Mouse (Mus musculus) telencephalon, adult 2 months (tissue): ENCODE data around the gene 4931406P16Rik.
"Not testable (repeated sequence)": the region's sequence is repeated elsewhere in the genome, so short reads cannot be mapped to it uniquely, and the experiment has no call there.

Experiments used
- DNase-seq: peaks from one replicate; pipeline ENCODE4 v3.0.0-alpha.2; 2011; ENCODE audit warnings: low read depth, low spot score

The 4931406P16Rik gene

DNA sequence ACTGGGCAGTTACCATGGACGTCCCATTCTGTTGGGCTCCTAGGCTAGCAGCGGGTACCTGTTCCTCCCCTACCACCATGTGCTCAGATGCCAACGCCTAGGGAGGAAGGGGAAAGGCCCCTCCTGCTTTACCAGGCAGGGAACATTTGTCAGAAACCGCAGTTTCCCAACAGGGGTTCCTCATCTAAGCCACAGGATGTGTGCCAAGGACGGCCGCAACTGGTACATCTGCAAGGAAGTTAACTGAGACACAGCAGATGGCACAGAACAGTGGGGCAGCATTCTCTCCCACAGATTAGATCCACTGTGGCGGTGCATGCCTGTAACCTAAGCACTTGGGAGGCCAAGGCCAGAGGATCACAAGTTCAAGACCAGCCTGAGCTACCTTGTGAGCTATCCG lies 98.7 kb downstream of the 4931406P16Rik start:
- DNase-seq, result no peak

DNA sequence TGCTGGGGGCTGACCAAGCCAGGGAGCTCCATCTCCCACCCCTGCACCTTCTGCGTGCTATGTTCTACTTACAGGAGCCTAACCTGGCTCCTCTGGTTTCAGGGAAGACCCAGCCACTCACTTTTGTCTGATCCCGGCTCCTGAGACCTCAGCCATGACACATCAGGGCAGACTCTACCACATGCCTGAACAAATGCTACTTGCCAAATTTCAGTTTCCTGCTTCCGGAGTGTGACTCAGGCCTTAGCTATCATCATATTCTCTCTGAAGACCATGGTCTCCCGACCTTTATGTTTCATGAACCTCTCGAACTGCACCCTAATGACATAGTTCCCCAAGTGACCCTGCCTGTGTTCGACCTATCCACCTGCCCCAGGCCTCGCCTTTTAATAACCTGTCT lies 100.1 kb downstream of the 4931406P16Rik start:
- no peak for DNase-seq

DNA sequence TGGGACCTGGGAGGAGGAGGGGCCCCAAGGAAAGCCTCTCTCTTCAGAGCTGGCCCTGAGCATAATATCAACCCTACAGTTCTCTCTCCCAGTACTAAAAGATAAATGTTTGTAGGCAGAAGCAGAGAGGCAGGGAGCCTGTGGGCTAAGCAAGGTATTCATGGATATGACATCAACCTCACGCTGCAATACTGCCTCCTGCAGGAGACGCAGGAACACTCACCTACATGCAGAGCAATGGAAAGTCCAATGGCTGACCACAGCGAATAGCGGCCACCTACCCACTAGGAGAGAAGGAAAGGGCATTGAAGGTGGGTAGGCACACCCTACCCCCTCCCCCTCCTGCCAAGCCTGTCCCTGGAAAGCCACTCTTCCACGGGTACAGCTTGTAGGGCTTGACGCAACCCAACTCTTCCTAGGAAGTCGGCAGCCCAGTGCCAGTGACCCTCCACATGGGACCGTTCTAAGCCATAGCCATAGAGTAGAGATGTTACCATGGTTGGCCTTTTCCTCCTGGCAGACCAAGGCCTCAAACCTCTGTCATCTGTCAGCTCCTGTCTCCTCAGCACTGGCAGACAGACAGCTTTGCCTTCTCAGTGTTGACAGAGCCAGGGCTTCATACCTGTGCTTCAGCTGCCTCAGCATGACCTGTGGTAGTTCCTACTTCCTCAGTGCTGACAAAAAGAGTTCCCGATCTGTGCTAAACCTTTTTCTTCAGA lies 105.2 kb downstream of the 4931406P16Rik start:
- DNase-seq, result no peak

DNA sequence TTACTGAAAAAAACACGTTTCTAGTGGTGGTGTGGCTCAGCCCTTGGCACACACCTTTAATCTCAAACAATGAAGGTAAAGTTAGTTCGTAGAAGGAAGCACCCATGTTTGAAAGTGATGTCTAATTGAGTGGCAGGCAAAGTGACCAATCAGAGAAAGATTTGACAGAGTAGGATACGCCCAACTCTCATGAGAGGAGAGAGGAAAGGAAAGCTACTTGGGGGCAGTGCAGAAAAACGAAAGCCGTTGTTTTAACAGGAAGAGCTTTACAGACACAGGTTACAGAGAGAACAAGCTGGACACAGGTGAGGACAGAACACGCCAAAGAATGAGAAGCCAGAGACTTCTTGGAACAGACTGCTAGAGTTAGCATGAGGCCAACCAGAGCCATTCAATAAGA lies 107.0 kb downstream of the 4931406P16Rik start:
- DNase-seq, result no peak

DNA sequence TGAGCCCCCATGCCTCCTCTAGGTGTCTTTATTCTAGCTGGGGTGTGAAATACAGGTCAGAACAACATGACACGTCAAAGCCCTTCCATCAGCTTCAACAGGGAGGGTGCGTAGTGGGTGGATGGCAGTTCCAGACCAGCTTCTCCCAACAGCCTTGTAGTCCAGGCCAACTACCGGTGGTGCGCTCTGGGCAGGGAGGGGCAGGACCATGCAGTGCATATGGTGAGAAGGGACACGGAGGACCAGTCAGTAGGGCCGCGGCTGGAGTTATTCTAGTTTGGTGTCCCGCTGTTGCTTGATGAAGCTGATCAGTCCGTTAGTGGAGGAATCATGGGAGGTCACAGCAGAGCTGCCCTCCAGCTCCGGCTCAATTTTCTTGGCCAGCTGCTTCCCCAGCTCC lies 111.2 kb downstream of the 4931406P16Rik start:
- not testable (repeated sequence) for DNase-seq

DNA sequence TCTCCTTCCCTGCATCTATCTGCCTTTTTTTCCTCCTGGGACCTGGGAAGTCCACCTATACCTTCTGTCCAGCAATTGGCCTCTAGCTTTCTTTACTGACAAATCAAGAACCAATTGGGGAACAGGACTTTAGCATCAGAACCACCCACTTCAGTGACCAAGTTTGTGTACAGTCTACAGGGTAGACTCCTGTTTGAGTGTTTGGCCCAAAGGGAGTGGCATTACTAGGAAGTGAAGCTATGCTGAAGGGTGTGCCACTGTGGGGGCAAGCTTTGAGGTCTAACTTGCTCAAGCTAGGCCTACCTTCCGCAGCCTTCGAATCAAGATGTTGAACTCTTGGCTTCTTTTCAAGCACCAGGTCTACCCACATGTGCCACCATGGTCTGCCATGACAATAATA lies 112.5 kb downstream of the 4931406P16Rik start:
- DNase-seq, result no peak

DNA sequence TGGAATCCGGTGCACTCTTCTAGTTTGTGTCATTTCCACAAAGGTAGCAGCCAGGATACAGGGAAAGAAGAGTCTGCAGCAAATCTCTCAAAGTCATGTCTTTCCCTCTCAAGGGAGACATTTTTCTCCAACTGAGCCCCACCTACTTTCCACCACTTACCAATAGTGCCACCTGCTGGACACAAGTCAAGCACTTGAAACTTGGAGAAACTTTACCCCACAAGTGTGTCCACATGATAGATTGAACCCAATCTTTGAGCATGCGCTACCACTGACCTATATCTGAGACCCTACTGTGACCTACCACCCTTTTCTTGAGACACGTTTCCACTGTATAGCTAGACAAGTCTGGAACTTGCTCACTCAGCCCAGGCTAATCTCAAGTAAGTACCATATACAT lies 115.0 kb downstream of the 4931406P16Rik start:
- DNase-seq, result no peak

DNA sequence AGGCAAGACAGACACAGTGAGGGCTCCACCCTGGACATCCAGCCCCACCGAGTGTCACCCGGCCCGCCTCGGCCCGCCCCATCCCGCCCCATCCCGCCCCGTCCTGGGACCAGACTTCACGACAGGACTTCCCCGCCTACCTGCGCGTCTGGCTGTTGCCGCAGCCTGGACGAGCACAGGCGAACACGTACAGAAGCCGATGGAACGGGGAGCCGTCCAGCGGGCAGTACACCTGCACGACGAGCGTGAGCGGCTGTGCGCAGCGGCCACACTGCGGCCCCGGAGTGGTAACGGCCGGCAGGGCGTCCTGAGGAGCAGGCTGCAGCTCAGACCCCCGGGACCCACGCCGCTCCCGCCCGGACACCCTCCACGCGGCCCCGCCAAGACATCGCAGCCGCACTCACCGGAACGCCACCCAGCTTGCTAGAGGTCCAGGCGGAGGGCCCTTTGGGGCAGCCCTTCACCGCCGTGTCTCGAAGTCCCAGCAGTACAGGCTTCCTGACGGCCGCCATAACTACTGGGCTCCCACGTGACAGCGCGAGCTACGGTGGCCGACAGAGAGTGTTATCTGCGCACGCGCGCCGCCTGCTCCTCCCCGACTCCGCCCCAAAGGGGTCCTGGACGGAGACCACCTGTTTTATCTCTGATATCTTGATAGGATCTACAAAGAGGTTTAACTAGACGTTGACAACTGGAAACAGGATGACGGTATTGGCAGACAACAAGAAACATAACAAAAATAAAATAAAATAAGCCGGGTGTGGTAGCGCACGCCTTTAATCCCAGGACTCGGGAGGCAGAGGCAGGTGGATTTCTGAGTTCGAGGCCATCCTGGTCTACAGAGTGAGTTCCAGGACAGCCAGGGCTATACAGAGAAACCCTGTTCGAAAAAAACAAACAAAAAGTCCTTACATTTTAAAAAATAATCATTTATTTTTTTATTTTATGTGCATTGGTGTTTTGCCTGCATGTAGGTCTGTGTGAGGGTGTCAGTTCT lies 116.9 kb downstream of the 4931406P16Rik start, which contains the start of gene Pdcd2l:
Pdcd2l (minus strand) TSS at position 530 of the 997 bp plus-strand sequence.
- peak; percentile 69 for DNase-seq

DNA sequence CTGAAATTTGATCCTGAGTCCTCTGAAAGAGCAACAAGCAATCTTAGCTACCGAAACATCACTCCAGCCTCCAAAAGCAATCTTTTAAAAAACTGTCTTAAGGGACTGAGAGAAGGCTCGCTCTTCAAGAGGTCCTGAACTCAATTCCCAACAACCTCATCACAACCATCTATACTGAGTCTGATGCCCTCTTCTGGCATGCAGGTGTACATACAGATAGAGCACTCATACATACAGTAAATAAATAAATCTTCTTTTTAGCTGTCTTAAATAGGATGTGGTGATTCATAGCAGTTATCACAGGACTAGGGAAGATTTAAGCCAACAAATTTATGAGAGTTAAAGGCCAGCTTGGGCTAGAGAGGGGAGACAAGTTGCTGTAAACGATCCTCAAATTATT lies 117.7 kb downstream of the 4931406P16Rik start:
- no peak for DNase-seq

DNA sequence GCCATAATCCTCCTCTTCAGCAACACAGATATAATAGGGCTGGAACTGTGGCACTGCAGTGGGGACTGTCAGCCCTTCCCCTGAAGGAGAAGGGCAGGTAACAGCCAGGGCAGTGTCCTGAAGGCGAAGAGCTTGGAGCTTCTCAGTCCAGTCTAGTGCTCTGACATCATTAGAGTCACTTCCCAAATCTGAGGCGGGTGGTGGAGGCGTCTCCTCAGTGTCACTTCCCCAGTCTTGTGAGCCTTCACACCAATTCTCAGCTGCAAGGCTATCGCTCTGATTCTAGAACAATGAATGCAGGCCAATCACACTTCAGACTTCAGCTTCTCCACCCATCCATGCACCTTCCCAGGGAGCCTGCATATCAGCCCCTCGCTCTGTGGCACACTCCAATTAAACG lies 120.5 kb downstream of the 4931406P16Rik start:
- no peak for DNase-seq

DNA sequence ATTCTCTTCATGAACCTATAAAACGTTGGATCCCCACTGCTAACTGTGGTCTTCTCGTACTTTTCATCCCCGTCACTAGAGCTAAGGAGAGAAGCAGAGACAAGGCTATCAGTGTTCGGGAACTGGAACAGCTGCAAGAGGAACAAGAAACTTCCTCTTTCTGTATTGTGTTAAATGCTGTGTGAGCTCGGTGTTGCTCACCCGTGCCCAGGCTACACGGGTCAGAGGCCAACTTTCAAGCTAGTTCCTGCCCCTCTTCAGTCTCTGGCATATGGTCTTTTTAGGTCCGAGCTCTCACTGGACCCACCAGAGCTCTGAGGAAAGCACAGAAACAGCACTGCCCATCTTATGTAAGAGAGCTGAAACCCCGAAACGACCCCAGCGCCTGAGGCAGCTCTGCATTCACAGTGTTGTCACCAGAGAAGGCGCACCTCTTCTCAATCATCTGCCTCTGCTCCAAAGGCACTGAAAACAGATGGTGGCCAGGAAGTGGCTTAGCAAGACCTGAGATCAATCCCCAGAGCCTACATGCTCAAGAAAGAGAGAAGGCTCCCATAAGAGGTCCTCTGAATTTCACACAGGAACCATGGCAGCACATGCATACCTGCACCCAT lies 123.9 kb downstream of the 4931406P16Rik start:
- DNase-seq, result no peak
